Mouse (Mus musculus): ENCODE data around the gene Rbms3.

DNA sequence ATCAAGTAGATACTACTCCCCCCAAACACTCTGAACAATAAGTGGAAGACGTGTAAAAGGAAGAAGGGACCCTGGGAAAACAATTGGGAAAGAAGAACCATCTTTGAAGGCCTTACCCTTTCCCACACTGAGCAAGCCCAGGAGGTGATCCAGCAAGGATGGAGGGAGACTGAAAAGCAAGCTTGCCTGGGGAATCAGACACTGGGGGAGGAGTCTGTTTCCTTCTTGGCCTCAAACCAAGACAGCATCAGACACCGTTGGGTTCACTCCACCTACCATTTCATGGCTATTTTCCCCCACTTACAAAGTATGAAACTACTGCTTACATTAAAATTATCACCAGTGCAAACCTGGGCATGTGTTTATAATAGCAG, 587.7 kb downstream of the Rbms3 start:
- TF ChIP-seq CTCF (IDR thresholded peaks at IDR 0.05; ENCODE audit: borderline replicate concordance, extremely low read depth, insufficient read depth, insufficient read length) (no peak), POLR2A (IDR thresholded peaks at IDR 0.05; ENCODE audit: borderline replicate concordance, extremely low read depth, insufficient read depth, insufficient read length, poor library complexity, severe bottlenecking) (no peak)

Measured in brain, embryonic 14.5 days (tissue).